Mouse (Mus musculus) hindbrain, embryonic 12.5 days (tissue): ENCODE data around the gene Zic4. TPM values are rescaled to one million over a fixed set of nuclear protein-coding genes. Genes with fewer than 3 reads are reported as not detected.

ENCODE experiments used
- ATAC-seq: fragments of 200-750 bp; cut with Nextera tagmentation; 2 replicates; pipeline ENCODE4 v1.8.0; 2017; ENCODE audit warnings: moderate TSS enrichment; ENCODE audit not compliant: low FRiP score
- H3K27ac ChIP-seq: fragments of 300-500 bp; sonication (generic); 2 replicates; pipeline ENCODE4 v1.5.1; 2016; ENCODE audit warnings: mild to moderate bottlenecking
- H3K27me3 ChIP-seq: fragments of 300-500 bp; sonication (generic); 2 replicates; pipeline ENCODE4 v1.6.1; 2016; ENCODE audit warnings: mild to moderate bottlenecking
- H3K36me3 ChIP-seq: fragments of 300-500 bp; sonication (generic); 2 replicates; pipeline ENCODE4 v1.6.1; 2016; ENCODE audit warnings: mild to moderate bottlenecking
- H3K4me1 ChIP-seq: fragments of 300-500 bp; sonication (generic); 2 replicates; pipeline ENCODE4 v1.6.1; 2016
- H3K4me2 ChIP-seq: fragments of 300-500 bp; sonication (generic); replicated peaks from 2 replicates; pipeline ENCODE4 v1.6.1; 2016; ENCODE audit warnings: mild to moderate bottlenecking
- H3K4me3 ChIP-seq: fragments of 300-500 bp; sonication (generic); 2 replicates; pipeline ENCODE4 v1.5.1; 2016; ENCODE audit warnings: mild to moderate bottlenecking
- H3K9ac ChIP-seq: fragments of 300-500 bp; sonication (generic); 2 replicates; pipeline ENCODE4 v1.6.1; 2016; ENCODE audit warnings: mild to moderate bottlenecking, moderate library complexity
- H3K9me3 ChIP-seq: fragments of 300-500 bp; sonication (generic); replicated peaks from 2 replicates; pipeline ENCODE4 v1.6.1; 2016; ENCODE audit warnings: mild to moderate bottlenecking
- WGBS: fragments of 180-500 bp; shearing (Covaris S2); methylation state at CpG from one replicate; pipeline ENCODE4 v1.1.7; 2016; 5-methylcytosine and 5-hydroxymethylcytosine counted together
- polyA plus RNA-seq: library from polyadenylated mRNA; unstranded; fragments of >200 nt; fragmentation: Nextera tagmentation; extraction: Ambion mirVana; gene quantifications from 2 replicates; pipeline ENCODE4 v1.2.1, GENCODE M21; 2016

Zic4 gene
- polyA plus RNA-seq, 1 experiment from 2014 or later = 54.0 TPM

DNA sequence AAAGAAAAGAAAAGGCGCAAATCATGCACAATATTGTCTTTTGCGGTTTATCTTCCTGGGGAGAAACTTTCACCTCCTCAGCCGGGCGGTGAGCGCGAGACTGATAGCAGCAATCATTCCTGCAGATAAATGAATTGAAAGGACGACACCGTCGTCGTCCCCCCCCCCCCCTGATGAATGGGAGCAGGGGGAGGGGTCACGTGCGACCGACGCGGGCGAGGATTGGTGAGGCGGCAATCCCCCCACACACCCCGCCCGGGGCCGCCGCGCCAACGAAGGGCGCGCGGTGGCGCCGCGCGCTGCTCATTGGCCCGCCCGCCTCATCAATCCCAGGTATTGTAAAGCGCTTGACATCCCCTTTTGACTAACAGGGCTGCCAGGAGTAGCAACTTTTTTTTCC, 3.5 kb downstream of the Zic4 start, which contains the start of gene Zic1:
Gene Zic1, minus strand, starts transcription at position 147 of the 400 bp plus-strand sequence.
- H3K4me1 ChIP-seq = no peaks in the 10 kb centered on the region

DNA sequence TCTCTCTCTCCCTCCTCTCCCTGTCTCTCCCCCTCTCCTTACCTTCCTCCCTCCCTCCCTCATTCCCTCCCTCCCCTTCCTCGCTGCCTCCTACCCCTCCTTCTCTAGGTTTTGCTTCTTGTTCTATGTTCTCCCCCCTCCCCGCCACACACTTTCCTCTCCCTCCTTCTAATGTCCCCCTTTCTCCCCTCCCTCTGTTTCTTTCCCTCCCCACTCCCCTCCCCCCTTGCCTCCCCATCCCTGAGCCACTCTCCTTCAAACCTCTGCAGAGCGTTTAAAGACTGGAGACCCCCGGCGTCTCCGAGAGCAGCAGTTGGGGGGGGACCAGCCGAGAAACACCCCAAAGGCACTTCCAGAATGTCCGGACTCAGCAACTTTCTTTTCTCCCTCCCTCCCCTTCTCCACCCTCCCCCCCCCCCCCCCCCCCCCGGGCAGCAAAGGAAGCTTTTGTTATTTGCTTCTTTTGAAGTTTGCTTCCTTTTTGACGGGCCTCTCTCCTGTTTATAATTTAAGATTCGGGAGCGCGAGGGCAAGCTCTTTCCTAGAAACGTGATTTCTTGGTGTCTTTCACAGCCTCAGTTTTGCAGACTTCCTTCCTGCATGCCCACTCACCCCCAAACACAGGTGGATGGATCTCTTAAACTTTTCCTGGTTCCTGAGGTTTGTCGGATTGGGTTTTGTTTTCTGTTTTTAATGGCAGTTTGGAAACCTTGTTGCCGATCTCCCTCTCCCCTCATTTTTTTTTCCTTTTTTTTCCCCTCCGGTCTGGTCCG, 4.2 kb downstream of the Zic4 start:
- H3K4me1 ChIP-seq = no peaks in the 10 kb centered on the region
- ATAC-seq = peak; percentile 32
- H3K4me3 ChIP-seq = peak overlapping the region; percentile 65
- peak overlapping the region; percentile 46 for H3K4me2 ChIP-seq
- H3K9ac ChIP-seq = peak overlapping the region; percentile 59
- no peaks in the 10 kb centered on the region for H3K9me3 ChIP-seq
- peaks cover 70% of the 10 kb centered on the region for H3K27me3 ChIP-seq
- under 1% methylated on average over 17 of the region's 18 CpGs for WGBS
- H3K36me3 ChIP-seq = no peaks in the 10 kb centered on the region
- peak overlapping the region; percentile 90 for H3K27ac ChIP-seq

More for the DNA sequence above, 3.5 kb downstream of the Zic4 start, which contains the start of gene Zic1:
- peak within 1 kb of the TSS; percentile 65 for H3K4me3 ChIP-seq
- no peaks in the 10 kb centered on the region for H3K36me3 ChIP-seq
- no peaks in the 10 kb centered on the region for H3K9me3 ChIP-seq
- peak within 1 kb of the TSS; percentile 76 for H3K9ac ChIP-seq
- ATAC-seq = peak; percentile 85
- peak within 1 kb of the TSS; percentile 46 for H3K4me2 ChIP-seq
- WGBS = under 1% methylated on average over 27 of the region's 33 CpGs
- H3K27me3 ChIP-seq = peaks cover 65% of the 10 kb centered on the region
- H3K27ac ChIP-seq = peak within 1 kb of the TSS; percentile 96

DNA sequence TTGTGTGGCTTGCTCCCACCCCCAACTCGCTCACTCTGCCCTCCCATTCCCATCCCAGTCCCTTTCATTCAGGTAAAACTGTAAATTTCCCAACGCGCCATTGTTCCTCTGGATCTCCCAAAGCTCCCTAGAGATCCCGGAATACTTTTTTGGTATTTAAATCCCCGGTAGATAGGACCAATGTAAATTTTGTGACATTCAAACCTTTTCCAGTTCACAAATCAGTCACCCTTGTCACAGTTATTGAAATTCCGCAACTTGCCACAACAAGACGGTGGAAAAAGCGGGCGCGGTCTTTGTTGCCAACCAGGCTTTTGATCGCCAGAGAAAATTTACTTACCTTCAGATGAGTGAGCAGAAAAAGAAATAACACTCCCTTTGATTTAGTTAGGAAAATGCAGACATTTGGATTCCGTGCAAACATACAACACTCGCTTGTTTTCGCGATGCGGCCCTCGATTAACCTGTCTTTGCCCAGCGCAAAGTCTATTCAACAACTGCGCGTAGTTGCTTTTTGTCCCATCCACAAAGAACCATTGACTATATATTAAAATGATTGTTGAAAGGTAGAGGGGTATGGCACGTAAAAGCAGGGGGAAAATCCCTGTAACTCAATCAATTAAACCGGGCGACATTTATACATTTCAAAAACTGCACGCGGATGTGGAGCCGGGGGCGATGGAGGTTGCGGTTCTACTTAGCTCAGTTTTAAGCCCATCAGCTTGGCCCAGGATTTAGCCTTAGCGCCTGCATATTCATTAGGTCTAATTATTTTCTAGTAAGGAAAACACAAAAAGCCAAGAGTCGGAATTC, 5.0 kb downstream of the Zic4 start:
- H3K36me3 ChIP-seq = no peaks in the 10 kb centered on the region
- ATAC-seq = no peak
- peak overlapping the region; percentile 65 for H3K4me3 ChIP-seq
- WGBS = under 1% methylated on average over 30 of the region's 30 CpGs
- peak overlapping the region; percentile 59 for H3K9ac ChIP-seq
- peak overlapping the region; percentile 46 for H3K4me2 ChIP-seq
- H3K9me3 ChIP-seq = no peaks in the 10 kb centered on the region
- H3K27ac ChIP-seq = peak overlapping the region; percentile 90
- no peaks in the 10 kb centered on the region for H3K4me1 ChIP-seq
- peaks cover 73% of the 10 kb centered on the region for H3K27me3 ChIP-seq

DNA sequence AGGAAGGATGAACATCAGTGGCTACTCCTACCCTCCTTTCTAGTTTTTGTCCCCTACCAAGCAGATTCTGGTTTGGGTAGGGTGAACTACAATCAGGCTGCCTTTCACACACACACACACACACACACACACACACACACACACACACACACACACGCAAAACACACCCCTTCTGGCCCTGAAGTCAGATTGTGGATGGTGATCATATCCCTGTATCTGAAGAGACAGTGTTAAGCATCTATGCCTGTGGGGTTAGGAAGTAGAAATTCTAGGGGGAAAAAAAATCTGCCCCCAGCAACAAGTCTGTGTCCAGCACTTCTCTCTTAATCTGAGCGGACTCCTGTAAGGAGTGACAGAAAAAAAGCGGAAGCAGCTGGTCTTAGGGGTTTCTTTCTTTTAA, 5.9 kb downstream of the Zic4 start:
- H3K4me2 ChIP-seq = peak overlapping the region; percentile 46
- peak overlapping the region; percentile 31; the same call in 1 of the 2 replicates for H3K4me3 ChIP-seq
- no peaks in the 10 kb centered on the region for H3K4me1 ChIP-seq
- peak overlapping the region; percentile 90 for H3K27ac ChIP-seq
- peak overlapping the region; percentile 59 for H3K9ac ChIP-seq
- H3K9me3 ChIP-seq = no peaks in the 10 kb centered on the region
- WGBS = 1% methylated on average over 3 of the region's 3 CpGs
- H3K36me3 ChIP-seq = no peaks in the 10 kb centered on the region
- H3K27me3 ChIP-seq = peaks cover 77% of the 10 kb centered on the region
- no peak for ATAC-seq

DNA sequence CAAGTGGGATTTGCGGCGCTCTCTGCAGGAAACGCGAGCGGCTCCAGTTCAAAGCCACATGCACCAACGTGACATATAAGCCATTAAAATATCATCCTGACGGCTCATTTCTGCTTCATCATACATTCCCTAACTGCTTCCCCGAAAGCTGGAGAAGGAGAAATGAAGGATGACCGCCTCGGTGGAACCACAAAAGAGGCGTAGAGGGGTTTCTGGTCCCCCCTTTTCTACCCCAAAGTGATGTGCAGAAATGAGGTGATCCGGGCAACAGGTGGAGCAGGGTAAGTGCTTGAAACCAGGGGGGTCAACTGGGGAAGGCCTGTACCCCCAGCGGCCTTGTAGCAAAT, 6.7 kb downstream of the Zic4 start:
- H3K9ac ChIP-seq = peak overlapping the region; percentile 59
- 4% methylated on average over 13 of the region's 13 CpGs for WGBS
- H3K27ac ChIP-seq = peak overlapping the region; percentile 90
- peak overlapping the region; percentile 31 for H3K4me3 ChIP-seq
- no peaks in the 10 kb centered on the region for H3K36me3 ChIP-seq
- peaks cover 80% of the 10 kb centered on the region for H3K27me3 ChIP-seq
- no peaks in the 10 kb centered on the region for H3K4me1 ChIP-seq
- no peak for ATAC-seq
- no peaks in the 10 kb centered on the region for H3K9me3 ChIP-seq
- peak overlapping the region; percentile 46 for H3K4me2 ChIP-seq

DNA sequence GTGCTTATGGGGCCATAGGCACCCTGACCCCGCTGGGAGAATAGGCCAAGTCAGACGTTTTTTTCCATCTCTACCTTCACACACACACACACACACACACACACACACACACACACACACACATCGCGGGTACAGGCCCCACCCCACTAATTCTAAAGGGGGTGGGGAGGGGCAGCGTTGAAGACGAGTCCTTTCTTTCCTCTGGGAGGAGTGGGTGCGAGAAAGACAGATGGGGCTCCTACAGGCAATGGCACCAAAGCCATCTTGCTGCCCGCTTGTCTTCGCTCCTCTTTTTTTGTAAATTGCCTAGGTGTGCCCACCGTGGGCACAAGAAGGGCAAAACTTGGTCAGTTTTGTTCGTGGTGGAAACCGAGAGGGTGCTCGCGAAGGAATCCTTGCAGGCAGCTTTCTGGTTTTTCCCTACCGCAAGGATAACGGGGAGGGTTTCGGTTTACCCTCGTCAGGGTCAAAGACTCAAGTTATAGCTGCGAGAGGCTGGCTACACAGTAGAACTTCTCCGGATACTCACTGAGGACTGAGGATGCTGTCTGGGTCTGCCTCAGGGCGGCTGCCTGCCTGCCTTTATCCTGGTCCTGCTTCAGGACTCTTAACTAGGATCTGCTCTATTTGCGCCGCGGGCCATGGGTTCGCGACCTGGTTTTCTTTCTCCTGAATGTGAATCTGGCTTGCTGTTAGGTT, 7.2 kb downstream of the Zic4 start:
- Histone ChIP-seq H3K4me1 (no peaks in the 10 kb centered on the region), H3K9ac (peak overlapping the region; percentile 59), H3K9me3 (no peaks in the 10 kb centered on the region), H3K27me3 (peaks cover 81% of the 10 kb centered on the region), H3K36me3 (no peaks in the 10 kb centered on the region), H3K4me3 (peak overlapping the region; percentile 31), H3K4me2 (peak overlapping the region; percentile 46), H3K27ac (peak overlapping the region; percentile 90)
- ATAC-seq = no peak
- 3% methylated on average over 26 of the region's 26 CpGs for WGBS

DNA sequence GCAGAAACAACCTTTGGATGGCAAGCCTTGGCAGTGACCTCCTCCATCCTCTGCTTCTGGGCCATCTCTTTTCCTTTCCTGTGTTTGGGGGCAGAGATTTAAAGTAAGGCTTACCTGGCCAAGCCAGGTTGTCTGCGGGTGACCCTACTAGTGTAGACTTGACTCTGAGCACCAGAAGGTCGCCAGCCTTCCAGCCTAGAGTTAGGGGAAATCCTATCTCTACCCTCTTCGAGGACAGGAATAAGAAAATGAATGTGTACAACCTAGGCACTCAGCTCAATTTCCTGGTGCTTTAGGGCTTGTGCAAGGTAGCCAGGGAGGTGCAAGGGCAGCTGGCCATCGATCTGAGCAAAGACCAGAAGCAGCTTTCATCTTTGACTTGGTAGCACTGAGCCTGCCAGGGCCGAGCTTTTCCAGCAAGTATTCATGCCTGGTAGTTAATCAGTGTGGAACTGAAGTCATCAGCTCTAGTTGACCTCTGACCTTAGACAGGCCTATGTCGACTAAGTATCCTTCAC, 8.0 kb downstream of the Zic4 start:
- WGBS = 9% methylated on average over 6 of the region's 6 CpGs

DNA sequence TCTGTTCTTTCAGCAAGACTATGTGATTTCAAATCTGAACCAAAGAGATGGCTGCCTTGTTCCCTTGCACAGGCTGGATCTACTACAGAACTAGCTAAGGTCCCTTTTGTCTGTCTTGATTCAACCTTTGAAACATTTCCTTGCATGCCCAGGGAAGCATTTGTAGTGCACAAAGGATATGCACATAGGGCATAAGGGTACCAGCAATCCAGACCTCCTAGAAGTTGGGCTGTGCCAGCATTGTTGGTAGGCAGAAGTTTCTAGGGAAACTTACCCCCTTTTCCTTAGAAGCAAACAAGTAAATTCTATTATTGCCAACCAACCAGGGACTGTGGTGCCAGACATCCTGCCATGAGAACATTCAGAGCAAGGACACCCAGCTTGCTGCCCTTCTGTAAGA, 8.8 kb downstream of the Zic4 start:
- ATAC-seq = no peak
- Histone ChIP-seq H3K4me2 (peak overlapping the region; percentile 46), H3K27me3 (peaks cover 83% of the 10 kb centered on the region), H3K9me3 (no peaks in the 10 kb centered on the region), H3K27ac (peak overlapping the region; percentile 90; the same call in 1 of the 2 replicates), H3K9ac (no peak overlapping the region), H3K36me3 (no peaks in the 10 kb centered on the region), H3K4me1 (no peaks in the 10 kb centered on the region), H3K4me3 (no peak overlapping the region; the same call in 1 of the 2 replicates)

More for the DNA sequence above, 8.0 kb downstream of the Zic4 start:
- peak overlapping the region; percentile 31 for H3K4me3 ChIP-seq
- H3K4me2 ChIP-seq = peak overlapping the region; percentile 46
- H3K36me3 ChIP-seq = no peaks in the 10 kb centered on the region
- H3K9me3 ChIP-seq = no peaks in the 10 kb centered on the region
- H3K9ac ChIP-seq = peak overlapping the region; percentile 59
- ATAC-seq = no peak
- no peaks in the 10 kb centered on the region for H3K4me1 ChIP-seq
- peak overlapping the region; percentile 90 for H3K27ac ChIP-seq
- peaks cover 80% of the 10 kb centered on the region for H3K27me3 ChIP-seq

DNA sequence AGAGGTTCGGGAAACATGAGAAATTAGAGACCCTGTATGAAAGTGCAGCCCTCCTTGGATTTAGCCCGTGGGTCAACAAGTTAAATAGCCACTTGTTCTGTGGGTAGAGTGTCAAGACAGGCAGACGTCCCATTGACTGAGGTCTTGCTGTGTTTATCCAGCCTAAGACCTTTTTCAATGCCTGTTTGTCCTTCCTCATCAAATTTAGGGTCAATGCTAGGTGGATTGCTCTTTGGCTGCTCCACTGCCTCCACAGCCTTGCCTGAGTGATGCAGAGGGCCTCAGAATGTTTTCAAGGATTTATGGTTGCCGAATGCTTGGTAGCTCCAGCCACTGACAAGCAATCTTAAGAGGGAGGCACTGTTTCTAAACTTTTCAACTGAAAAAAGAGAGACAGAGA, 9.4 kb downstream of the Zic4 start:
- 23% methylated on average over 4 of the region's 4 CpGs for WGBS
- Histone ChIP-seq H3K4me1 (no peaks in the 10 kb centered on the region), H3K27ac (no peak overlapping the region), H3K4me3 (no peak overlapping the region; the same call in 1 of the 2 replicates), H3K9me3 (no peaks in the 10 kb centered on the region), H3K4me2 (peak overlapping the region; percentile 46), H3K9ac (no peak overlapping the region), H3K27me3 (peaks cover 83% of the 10 kb centered on the region), H3K36me3 (no peaks in the 10 kb centered on the region)
- no peak for ATAC-seq

DNA sequence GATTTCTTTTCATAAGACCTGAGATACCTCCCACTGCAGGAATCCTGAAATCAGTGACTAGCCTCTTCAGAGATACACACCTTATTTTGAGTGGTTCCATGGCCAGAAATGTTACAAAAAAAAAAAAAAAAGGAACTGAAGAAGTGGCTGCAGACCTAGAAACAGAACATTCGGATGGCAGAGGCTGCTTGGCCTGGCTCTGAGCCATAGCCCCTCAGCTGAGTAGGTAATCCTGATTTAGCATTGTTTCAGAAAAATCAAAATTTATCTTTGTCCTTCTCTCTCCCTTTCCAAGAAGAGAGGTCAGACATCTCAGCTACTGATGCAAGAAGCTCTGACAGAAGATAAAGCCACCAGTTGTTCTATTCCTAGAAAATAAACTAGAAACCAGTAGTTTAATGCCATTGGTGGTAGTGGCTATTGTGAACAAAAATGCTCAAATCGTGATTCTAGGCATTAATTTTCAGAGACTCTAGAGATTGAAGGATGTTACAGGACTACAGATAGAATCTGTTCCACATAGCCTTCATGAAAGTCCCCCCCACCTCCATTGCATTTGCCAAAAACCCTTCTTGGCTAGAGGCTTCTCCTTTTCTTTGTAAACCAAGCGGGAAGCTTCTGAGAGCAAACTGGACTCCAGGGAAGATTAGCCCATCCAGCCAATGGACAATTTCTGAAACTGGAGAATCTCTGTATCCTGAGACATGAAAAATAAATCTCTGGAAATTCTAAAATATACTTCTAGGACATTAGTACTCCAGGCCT, 11.8 kb downstream of the Zic4 start:
- ATAC-seq = no peak
- no peaks in the 10 kb centered on the region for H3K9me3 ChIP-seq
- no peak overlapping the region for H3K9ac ChIP-seq
- 35% methylated on average over 3 of the region's 3 CpGs for WGBS
- H3K27me3 ChIP-seq = peaks cover 95% of the 10 kb centered on the region
- H3K36me3 ChIP-seq = no peaks in the 10 kb centered on the region
- H3K4me2 ChIP-seq = no peak overlapping the region
- peaks cover 7% of the 10 kb centered on the region; the same call in 1 of the 2 replicates for H3K4me1 ChIP-seq
- no peak overlapping the region for H3K4me3 ChIP-seq
- H3K27ac ChIP-seq = no peak overlapping the region

DNA sequence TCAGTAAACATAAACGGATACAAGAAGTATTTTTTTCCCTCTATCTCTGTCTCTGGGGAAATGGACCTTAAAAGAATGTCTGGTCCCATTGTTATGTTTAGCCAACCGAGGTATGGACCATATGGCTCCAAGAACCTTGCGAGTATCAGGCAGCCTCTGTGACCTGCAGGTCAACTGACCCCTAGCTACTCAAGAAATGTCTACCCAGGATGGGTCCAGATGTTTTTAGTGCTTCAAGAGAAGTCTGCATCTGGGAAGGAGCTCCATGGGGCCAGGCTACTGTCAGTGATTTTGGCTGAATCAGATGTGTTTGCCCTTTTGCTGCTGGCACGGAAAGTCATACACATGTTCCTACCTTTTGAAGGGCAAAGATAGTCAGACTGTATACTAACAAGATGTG, 12.5 kb downstream of the Zic4 start:
- H3K4me1 ChIP-seq = peaks cover 8% of the 10 kb centered on the region; the same call in 1 of the 2 replicates
- no peak overlapping the region for H3K4me3 ChIP-seq
- no peaks in the 10 kb centered on the region for H3K36me3 ChIP-seq
- ATAC-seq = no peak
- no peak overlapping the region for H3K4me2 ChIP-seq
- H3K9ac ChIP-seq = no peak overlapping the region
- 7% methylated on average over 4 of the region's 4 CpGs for WGBS
- H3K27ac ChIP-seq = no peak overlapping the region
- peaks cover 95% of the 10 kb centered on the region for H3K27me3 ChIP-seq
- no peaks in the 10 kb centered on the region for H3K9me3 ChIP-seq
